Mouse (Mus musculus) frontal cortex, postnatal 25 days (tissue): ENCODE measurements around the gene Cgref1.

ENCODE experiments used
- DNase-seq, 2 experiments: peaks; one replicate each; pipeline ENCODE4 v3.0.0; 2022; ENCODE audit warnings: low spot score in 2 of 2

Gene Cgref1

GRCm38 (mm10) chr5:30887331-30887761 is 58.0 kb downstream of the Cgref1 start:
- no peak for DNase-seq

DNA sequence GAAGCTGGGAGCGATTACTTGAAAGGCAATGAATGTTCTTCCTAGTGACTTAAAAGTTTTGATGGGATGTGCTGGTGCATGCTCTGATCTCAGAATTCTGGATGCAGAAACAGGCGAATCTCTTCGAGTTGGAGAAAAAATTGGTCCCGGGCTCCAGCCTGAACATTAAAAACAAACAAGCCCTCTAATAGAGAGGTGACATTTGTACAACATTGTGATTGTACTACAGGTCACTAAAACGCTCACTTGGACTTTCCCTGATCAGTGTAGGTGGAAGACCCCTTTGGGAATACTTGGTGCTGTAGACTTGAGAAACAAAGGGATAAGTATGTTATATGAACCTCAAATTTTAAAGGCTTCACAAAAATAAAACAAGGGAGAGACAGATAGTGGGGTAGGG is 58.7 kb downstream of the Cgref1 start:
- no peak for DNase-seq

DNA sequence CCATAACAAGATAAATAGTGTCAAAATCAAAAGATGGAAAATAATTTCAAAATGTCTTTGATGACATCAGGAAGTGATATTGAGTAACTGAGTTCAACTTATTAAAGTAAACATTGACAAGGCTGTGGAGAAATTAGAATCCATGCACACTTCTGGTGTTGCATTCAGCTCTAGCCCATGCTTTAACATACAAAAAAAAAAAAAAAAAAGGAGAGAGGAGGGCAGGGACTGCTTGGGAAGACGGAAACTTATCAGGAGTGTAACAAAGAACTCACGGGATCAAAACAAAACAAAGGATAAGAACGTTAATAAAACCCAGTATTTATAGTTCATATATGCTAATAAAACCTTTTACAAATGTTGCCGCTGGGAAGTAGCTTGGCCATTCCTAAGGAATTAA is 59.2 kb downstream of the Cgref1 start:
- no peak for DNase-seq
